Mouse (Mus musculus): ENCODE data around the gene Hal. TPM values are rescaled to one million over a fixed set of nuclear protein-coding genes. Genes with fewer than 3 reads are reported as not detected.
"Not testable (repeated sequence)": the region's sequence is repeated elsewhere in the genome, so short reads cannot be mapped to it uniquely, and the experiment has no call there.

Gene Hal
- polyA plus RNA-seq, 1 experiment from 2014 or later = not detected

- H3K36me3 ChIP-seq = no peaks in the 10 kb centered on the region
- H3K9me3 ChIP-seq = no peaks in the 10 kb centered on the region
- no peak for ATAC-seq (ENCODE audit: insufficient number of reproducible peaks, insufficient read depth, low FRiP score, low TSS enrichment)
- H3K27me3 ChIP-seq = no peaks in the 10 kb centered on the region
- no peak overlapping the region for H3K4me3 ChIP-seq
- no peak overlapping the region for H3K4me2 ChIP-seq (replicated peaks)
- no peak overlapping the region for H3K27ac ChIP-seq
- H3K4me1 ChIP-seq = peaks cover 11% of the 10 kb centered on the region
- WGBS = 64% methylated on average over 6 of the region's 6 CpGs
- H3K9ac ChIP-seq = no peak overlapping the region
Measured at GRCm38 (mm10) chr10:93543176-93543575, 54.6 kb downstream of the Hal start.

- Histone ChIP-seq H3K9ac (no peak overlapping the region), H3K27ac (no peak overlapping the region), H3K4me1 (peaks cover 11% of the 10 kb centered on the region), H3K36me3 (no peaks in the 10 kb centered on the region), H3K4me3 (no peak overlapping the region), H3K27me3 (no peaks in the 10 kb centered on the region), H3K4me2 (replicated peaks) (no peak overlapping the region), H3K9me3 (no peaks in the 10 kb centered on the region)
- 61% methylated on average over 5 of the region's 5 CpGs for WGBS
- no peak for ATAC-seq (ENCODE audit: insufficient number of reproducible peaks, insufficient read depth, low FRiP score, low TSS enrichment)
Measured at GRCm38 (mm10) chr10:93544172-93544571, 55.6 kb downstream of the Hal start.

DNA sequence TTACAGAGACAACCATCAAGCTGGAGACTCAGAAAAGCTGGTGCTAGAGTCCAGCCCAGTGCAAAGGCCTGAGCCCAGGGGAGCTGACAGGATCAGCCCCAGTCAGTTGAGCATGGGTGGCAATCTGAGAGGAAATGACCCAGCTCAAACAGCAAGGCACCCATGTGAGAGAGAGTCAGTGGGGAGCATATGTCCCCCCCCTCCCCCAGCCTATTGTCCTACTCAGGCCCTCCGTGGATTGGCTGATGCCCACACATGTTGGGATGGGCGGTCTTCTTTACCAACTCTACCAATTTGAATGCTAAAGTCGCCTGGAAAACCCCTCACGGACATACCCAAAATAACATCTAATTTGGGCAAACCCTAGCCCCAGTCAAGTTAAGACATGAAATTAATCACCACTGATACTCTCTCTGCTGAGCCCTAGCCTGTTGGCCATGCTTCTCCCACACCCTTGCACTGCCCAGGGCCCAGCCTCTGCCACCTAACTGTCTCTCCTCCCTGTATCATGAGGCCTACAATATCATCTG is 59.2 kb downstream of the Hal start:
- no peak overlapping the region for H3K9ac ChIP-seq
- H3K4me1 ChIP-seq = no peaks in the 10 kb centered on the region
- ATAC-seq (ENCODE audit: insufficient number of reproducible peaks, insufficient read depth, low FRiP score, low TSS enrichment) = peak; percentile 67; the same call in 1 of the 2 replicates
- no peaks in the 10 kb centered on the region for H3K9me3 ChIP-seq
- H3K27me3 ChIP-seq = no peaks in the 10 kb centered on the region
- H3K36me3 ChIP-seq = no peaks in the 10 kb centered on the region
- 100% methylated on average over 4 of the region's 4 CpGs for WGBS
- H3K27ac ChIP-seq = no peak overlapping the region
- no peak overlapping the region for H3K4me2 ChIP-seq (replicated peaks)
- H3K4me3 ChIP-seq = no peak overlapping the region

- Histone ChIP-seq H3K27ac (no peak overlapping the region), H3K4me2 (replicated peaks) (no peak overlapping the region), H3K9me3 (no peaks in the 10 kb centered on the region), H3K36me3 (no peaks in the 10 kb centered on the region), H3K4me3 (no peak overlapping the region), H3K4me1 (no peaks in the 10 kb centered on the region), H3K9ac (no peak overlapping the region), H3K27me3 (no peaks in the 10 kb centered on the region)
- ATAC-seq (ENCODE audit: insufficient number of reproducible peaks, insufficient read depth, low FRiP score, low TSS enrichment) = 0 out of 2 replicates have a peak, but pooled peaks have one; percentile 35
- WGBS = 15% methylated on average over 7 of the region's 7 CpGs
Measured at GRCm38 (mm10) chr10:93548991-93549390, 60.4 kb downstream of the Hal start.

- H3K9ac ChIP-seq = no peak overlapping the region
- H3K27me3 ChIP-seq = no peaks in the 10 kb centered on the region
- H3K4me3 ChIP-seq = no peak overlapping the region
- H3K27ac ChIP-seq = no peak overlapping the region
- H3K4me1 ChIP-seq = no peaks in the 10 kb centered on the region
- H3K4me2 ChIP-seq (replicated peaks) = no peak overlapping the region
- 64% methylated on average over 10 of the region's 10 CpGs for WGBS
- no peaks in the 10 kb centered on the region for H3K9me3 ChIP-seq
- no peaks in the 10 kb centered on the region for H3K36me3 ChIP-seq
- no peak for ATAC-seq (ENCODE audit: insufficient number of reproducible peaks, insufficient read depth, low FRiP score, low TSS enrichment)
Measured at GRCm38 (mm10) chr10:93549821-93550220, 61.3 kb downstream of the Hal start.

- H3K27ac ChIP-seq = no peak overlapping the region
- H3K9ac ChIP-seq = no peak overlapping the region
- H3K4me2 ChIP-seq (replicated peaks) = no peak overlapping the region
- H3K36me3 ChIP-seq = no peaks in the 10 kb centered on the region
- no peak for ATAC-seq (ENCODE audit: insufficient number of reproducible peaks, insufficient read depth, low FRiP score, low TSS enrichment)
- 74% methylated on average over 8 of the region's 8 CpGs for WGBS
- H3K9me3 ChIP-seq = no peaks in the 10 kb centered on the region
- no peaks in the 10 kb centered on the region for H3K27me3 ChIP-seq
- H3K4me3 ChIP-seq = no peak overlapping the region
- H3K4me1 ChIP-seq = no peaks in the 10 kb centered on the region
Measured at GRCm38 (mm10) chr10:93552596-93552995, 64.0 kb downstream of the Hal start.

DNA sequence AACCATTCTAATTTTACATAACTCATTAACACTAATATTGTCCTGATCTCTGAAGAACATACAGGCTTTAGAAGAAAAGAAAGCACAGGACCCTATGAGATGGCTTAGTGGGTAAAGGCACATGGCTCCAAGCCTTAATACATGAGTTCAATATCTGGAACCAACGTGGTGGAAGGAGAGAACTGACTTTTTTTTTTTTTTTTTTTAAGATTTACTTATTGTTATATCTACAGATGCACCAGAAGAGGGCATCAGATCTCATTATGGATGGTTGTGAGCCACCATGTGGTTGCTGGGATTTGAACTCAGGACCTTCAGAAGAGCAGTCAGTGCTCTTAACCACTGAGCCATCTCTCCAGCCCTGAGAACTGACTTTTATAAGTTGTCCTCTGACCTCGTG is 69.4 kb downstream of the Hal start:
- not testable (repeated sequence) for H3K27me3 ChIP-seq; H3K9ac ChIP-seq; H3K4me3 ChIP-seq; H3K4me2 ChIP-seq (replicated peaks); H3K4me1 ChIP-seq; H3K27ac ChIP-seq; ATAC-seq (ENCODE audit: insufficient number of reproducible peaks, insufficient read depth, low FRiP score, low TSS enrichment); H3K9me3 ChIP-seq; H3K36me3 ChIP-seq
- 75% methylated on average over 2 of the region's 2 CpGs for WGBS

- H3K27me3 ChIP-seq = no peaks in the 10 kb centered on the region
- no peak for ATAC-seq (ENCODE audit: insufficient number of reproducible peaks, insufficient read depth, low FRiP score, low TSS enrichment)
- WGBS = 51% methylated on average over 9 of the region's 9 CpGs
Measured at GRCm38 (mm10) chr10:93559786-93560185, 71.2 kb downstream of the Hal start.

DNA sequence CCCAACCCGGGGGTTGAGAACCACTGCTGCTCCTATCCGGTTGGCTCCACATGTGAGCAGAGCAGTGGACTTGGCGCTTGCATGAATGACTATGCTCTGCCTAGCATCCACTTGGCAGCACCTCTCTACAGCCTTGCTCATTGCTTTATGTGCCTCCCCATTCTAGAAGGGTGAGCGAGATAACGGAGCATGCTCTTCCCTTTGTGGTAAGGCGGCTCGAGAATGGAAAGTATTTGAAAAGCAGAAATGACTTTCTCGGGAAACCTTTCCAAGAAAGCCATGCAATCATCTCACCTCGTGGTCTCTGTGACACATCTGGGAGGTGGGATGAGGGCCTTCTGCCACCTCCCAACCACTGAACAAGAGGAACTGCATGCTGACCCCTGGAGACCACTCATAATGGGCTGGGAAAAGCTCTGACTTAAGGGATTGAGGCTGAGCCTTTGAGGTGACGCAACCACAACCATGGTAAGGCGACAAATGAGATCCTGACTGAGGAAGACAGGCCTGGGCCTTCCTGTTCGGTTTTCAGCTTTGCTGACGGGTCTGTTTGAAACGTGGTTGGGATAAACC is 76.0 kb downstream of the Hal start:
- no peaks in the 10 kb centered on the region for H3K27me3 ChIP-seq
- H3K9me3 ChIP-seq = no peaks in the 10 kb centered on the region
- ATAC-seq (ENCODE audit: insufficient number of reproducible peaks, insufficient read depth, low FRiP score, low TSS enrichment) = no peak
- WGBS = 91% methylated on average over 14 of the region's 14 CpGs
- no peaks in the 10 kb centered on the region for H3K36me3 ChIP-seq
- no peaks in the 10 kb centered on the region for H3K4me1 ChIP-seq
- no peak overlapping the region for H3K9ac ChIP-seq
- H3K27ac ChIP-seq = no peak overlapping the region
- no peak overlapping the region for H3K4me3 ChIP-seq
- no peak overlapping the region for H3K4me2 ChIP-seq (replicated peaks)

More at GRCm38 (mm10) chr10:93559786-93560185, 71.2 kb downstream of the Hal start:
- Histone ChIP-seq H3K27ac (no peak overlapping the region), H3K9me3 (no peaks in the 10 kb centered on the region), H3K4me3 (no peak overlapping the region), H3K4me2 (replicated peaks) (no peak overlapping the region), H3K36me3 (no peaks in the 10 kb centered on the region), H3K9ac (no peak overlapping the region), H3K4me1 (no peaks in the 10 kb centered on the region)

GRCm38 (mm10) chr10:93567066-93567465 is 78.5 kb downstream of the Hal start:
- H3K4me1 ChIP-seq = no peaks in the 10 kb centered on the region
- H3K27ac ChIP-seq = no peak overlapping the region
- H3K9ac ChIP-seq = no peak overlapping the region
- no peaks in the 10 kb centered on the region for H3K36me3 ChIP-seq
- H3K9me3 ChIP-seq = no peaks in the 10 kb centered on the region
- H3K4me2 ChIP-seq (replicated peaks) = no peak overlapping the region
- 87% methylated on average over 10 of the region's 10 CpGs for WGBS
- ATAC-seq (ENCODE audit: insufficient number of reproducible peaks, insufficient read depth, low FRiP score, low TSS enrichment) = no peak
- no peak overlapping the region for H3K4me3 ChIP-seq
- H3K27me3 ChIP-seq = no peaks in the 10 kb centered on the region

DNA sequence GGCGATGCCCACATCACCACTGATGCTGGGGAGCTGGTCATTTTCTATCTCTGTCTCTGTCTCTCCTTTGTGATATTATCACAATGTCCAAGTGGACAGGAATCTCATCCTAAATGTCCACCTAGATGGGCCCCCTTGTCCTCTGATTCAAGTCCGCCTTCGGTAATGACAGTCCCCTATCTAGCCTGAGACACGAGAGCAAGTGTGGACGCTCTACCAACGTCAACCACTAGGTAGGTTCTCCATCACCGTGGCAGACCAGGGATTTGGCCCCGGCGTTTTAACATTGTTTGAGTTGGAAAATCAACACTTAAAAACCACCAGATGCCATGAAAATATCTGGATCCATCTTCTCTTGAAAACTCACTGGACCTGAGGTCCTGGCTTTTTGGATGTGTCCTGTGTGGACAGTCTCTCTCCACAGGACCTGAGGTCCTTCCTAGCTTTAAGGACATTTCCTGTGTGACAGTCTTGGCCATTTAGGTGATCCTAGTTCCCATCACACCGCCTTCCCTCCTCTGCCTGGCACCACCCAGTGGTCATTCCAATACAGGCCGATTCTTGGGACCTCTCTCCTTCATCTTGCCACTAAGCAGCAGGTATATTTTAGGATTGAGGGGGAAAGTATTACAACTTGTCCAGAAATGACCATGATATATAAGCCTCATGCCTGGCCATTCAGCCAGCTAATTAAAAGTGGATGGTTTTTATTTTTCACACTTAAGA is 79.4 kb downstream of the Hal start:
- no peaks in the 10 kb centered on the region for H3K27me3 ChIP-seq
- no peak overlapping the region for H3K4me3 ChIP-seq
- no peaks in the 10 kb centered on the region for H3K9me3 ChIP-seq
- H3K4me2 ChIP-seq (replicated peaks) = no peak overlapping the region
- H3K36me3 ChIP-seq = no peaks in the 10 kb centered on the region
- no peaks in the 10 kb centered on the region for H3K4me1 ChIP-seq
- WGBS = 84% methylated on average over 11 of the region's 11 CpGs
- H3K27ac ChIP-seq = no peak overlapping the region
- ATAC-seq (ENCODE audit: insufficient number of reproducible peaks, insufficient read depth, low FRiP score, low TSS enrichment) = no peak
- H3K9ac ChIP-seq = no peak overlapping the region

- Histone ChIP-seq H3K4me3 (no peak overlapping the region), H3K4me2 (replicated peaks) (no peak overlapping the region), H3K9ac (no peak overlapping the region), H3K36me3 (no peaks in the 10 kb centered on the region), H3K27me3 (no peaks in the 10 kb centered on the region), H3K9me3 (no peaks in the 10 kb centered on the region), H3K4me1 (no peaks in the 10 kb centered on the region), H3K27ac (no peak overlapping the region)
- no peak for ATAC-seq (ENCODE audit: insufficient number of reproducible peaks, insufficient read depth, low FRiP score, low TSS enrichment)
- 86% methylated on average over 6 of the region's 6 CpGs for WGBS
Measured at GRCm38 (mm10) chr10:93568671-93569070, 80.1 kb downstream of the Hal start.
